Mouse (Mus musculus) liver, embryonic 16.5 days (tissue): Measurements from ENCODE around the gene C1ql4. TPM values are rescaled to one million over a fixed set of nuclear protein-coding genes. Genes with fewer than 3 reads are reported as not detected.
"Not testable (repeated sequence)": the region's sequence is repeated elsewhere in the genome, so short reads cannot be mapped to it uniquely, and the experiment has no call there.

Experiments
- ATAC-seq: fragments of 200-750 bp; cut with Nextera tagmentation; 2 replicates; pipeline ENCODE4 v1.8.0; 2017; ENCODE audit warnings: low read depth, mild to moderate bottlenecking, moderate number of reproducible peaks, moderate library complexity
- H3K27ac ChIP-seq: fragments of 300-500 bp; sonication (generic); 2 replicates; pipeline ENCODE4 v1.5.1; 2014; ENCODE audit warnings: mild to moderate bottlenecking, low read length
- H3K27me3 ChIP-seq: fragments of 300-500 bp; sonication (generic); 2 replicates; pipeline ENCODE4 v1.6.1; 2014; ENCODE audit warnings: low read depth, low read length, mixed read lengths; ENCODE audit not compliant: control insufficient read depth, insufficient read depth
- H3K36me3 ChIP-seq: fragments of 300-500 bp; sonication (generic); 2 replicates; pipeline ENCODE4 v1.6.1; 2014; ENCODE audit warnings: mild to moderate bottlenecking; ENCODE audit not compliant: control insufficient read depth, insufficient read depth
- H3K4me1 ChIP-seq: fragments of 300-500 bp; sonication (generic); 2 replicates; pipeline ENCODE4 v1.6.1; 2014; ENCODE audit warnings: low read depth, low read length, mixed read lengths; ENCODE audit not compliant: control insufficient read depth
- H3K4me2 ChIP-seq: fragments of 300-500 bp; sonication (generic); 2 replicates; pipeline ENCODE4 v1.6.1; 2014; ENCODE audit warnings: low read depth, low read length, mixed read lengths
- H3K4me3 ChIP-seq: fragments of 300-500 bp; sonication (generic); 2 replicates; pipeline ENCODE4 v1.5.1; 2014; ENCODE audit warnings: low read depth, mild to moderate bottlenecking, low read length
- H3K9ac ChIP-seq: fragments of 300-500 bp; sonication (generic); 2 replicates; pipeline ENCODE4 v1.6.1; 2014; ENCODE audit warnings: low read depth, low read length
- H3K9me3 ChIP-seq: fragments of 300-500 bp; sonication (generic); replicated peaks from 2 replicates; pipeline ENCODE4 v1.6.1; 2016; ENCODE audit warnings: low read length; ENCODE audit not compliant: control insufficient read depth
- WGBS: fragments of 180-500 bp; shearing (Covaris S2); extraction: QIAGEN DNeasy Blood & Tissue Kit; methylation state at CpG from one replicate; pipeline ENCODE4 v1.1.7; 2014; ENCODE audit not compliant: insufficient replicate concordance; 5-methylcytosine and 5-hydroxymethylcytosine counted together
- polyA plus RNA-seq: library from polyadenylated mRNA; unstranded; fragments of >200 nt; fragmentation: Nextera tagmentation; extraction: Ambion mirVana; gene quantifications from 2 replicates; pipeline ENCODE4 v1.2.1, GENCODE M21; 2015

The C1ql4 gene
- polyA plus RNA-seq, 1 experiment from 2014 or later: not detected

DNA sequence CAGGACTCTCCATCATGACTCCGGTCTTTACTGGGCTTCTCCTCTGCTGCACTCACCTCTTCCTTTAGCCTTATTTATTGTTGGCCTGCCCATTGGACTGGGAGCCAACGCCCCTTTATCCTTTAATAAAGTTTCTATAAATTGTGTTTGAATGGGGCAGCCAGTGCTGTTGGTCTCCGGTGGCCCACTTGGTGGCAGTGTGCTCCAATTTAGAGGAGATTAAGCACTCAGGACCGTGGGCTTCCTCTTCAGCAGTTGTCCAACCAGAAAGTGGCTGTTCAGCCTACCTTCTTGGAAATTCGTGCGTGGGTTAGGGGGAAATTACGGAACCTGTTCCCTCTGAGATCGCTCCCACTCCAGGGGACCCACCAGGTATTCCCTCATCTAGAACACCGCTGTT is 4.4 kb downstream of the C1ql4 start:
- WGBS: 58% methylated on average over 9 of the region's 9 CpGs
- Histone ChIP-seq H3K27ac (no peak overlapping the region), H3K36me3 (peaks cover 14% of the 10 kb centered on the region), H3K4me3 (no peak overlapping the region), H3K9me3 (no peaks in the 10 kb centered on the region), H3K4me2 (no peak overlapping the region), H3K27me3 (peaks cover 38% of the 10 kb centered on the region), H3K4me1 (peaks cover 9% of the 10 kb centered on the region), H3K9ac (no peak overlapping the region)
- ATAC-seq: no peak

DNA sequence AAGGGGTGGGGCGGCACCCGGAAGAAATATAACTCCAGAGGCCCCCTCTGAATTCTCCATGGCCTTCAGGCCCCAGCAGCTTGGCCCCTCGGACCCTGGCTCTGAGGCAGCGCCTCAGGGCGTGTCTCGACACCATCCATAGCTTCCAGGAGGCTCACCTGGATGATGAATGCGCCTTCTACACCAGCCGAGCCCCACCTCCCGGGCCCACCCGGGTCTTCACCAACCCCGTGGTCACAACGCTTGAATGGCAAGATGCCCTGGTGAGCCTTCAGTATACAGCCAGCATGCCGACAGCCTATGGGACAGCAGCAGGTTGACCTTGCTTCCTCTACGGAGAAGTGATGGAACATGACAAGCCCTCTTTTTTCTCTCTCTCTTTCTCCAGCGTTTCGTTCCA is 4.8 kb downstream of the C1ql4 start:
- no peak for ATAC-seq
- no peak overlapping the region for H3K4me3 ChIP-seq
- no peak overlapping the region for H3K9ac ChIP-seq
- H3K9me3 ChIP-seq: no peaks in the 10 kb centered on the region
- H3K27ac ChIP-seq: no peak overlapping the region
- WGBS: 84% methylated on average over 16 of the region's 16 CpGs
- no peak overlapping the region for H3K4me2 ChIP-seq
- H3K27me3 ChIP-seq: peaks cover 34% of the 10 kb centered on the region
- H3K36me3 ChIP-seq: peaks cover 18% of the 10 kb centered on the region
- peaks cover 5% of the 10 kb centered on the region; the same call in 1 of the 2 replicates for H3K4me1 ChIP-seq

DNA sequence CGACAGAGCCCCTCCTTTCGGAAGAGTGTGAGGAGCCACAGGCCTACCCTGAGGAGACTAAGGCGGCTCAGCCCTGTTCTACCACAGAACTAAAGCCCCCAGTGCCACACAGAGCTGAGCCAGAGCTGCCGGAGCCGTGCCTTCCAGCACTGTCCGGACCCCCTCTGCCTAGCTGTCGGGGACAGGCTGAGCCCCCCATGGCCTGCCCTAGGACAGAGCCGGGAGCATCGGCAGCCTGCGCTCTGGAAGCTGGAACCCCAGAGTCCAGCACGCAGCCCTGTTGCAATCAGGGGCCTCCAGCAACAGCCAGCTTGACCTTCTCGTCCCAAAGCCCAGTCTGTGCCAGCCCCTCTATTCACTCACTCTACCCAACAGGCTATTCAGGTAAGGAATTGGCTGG is 5.3 kb downstream of the C1ql4 start:
- H3K27ac ChIP-seq: no peak overlapping the region
- H3K27me3 ChIP-seq: peaks cover 29% of the 10 kb centered on the region
- no peak overlapping the region for H3K9ac ChIP-seq
- no peak overlapping the region for H3K4me3 ChIP-seq
- 87% methylated on average over 12 of the region's 12 CpGs for WGBS
- H3K9me3 ChIP-seq: no peaks in the 10 kb centered on the region
- no peak for ATAC-seq
- peaks cover 2% of the 10 kb centered on the region; the same call in 1 of the 2 replicates for H3K4me1 ChIP-seq
- no peak overlapping the region for H3K4me2 ChIP-seq
- H3K36me3 ChIP-seq: peaks cover 22% of the 10 kb centered on the region

DNA sequence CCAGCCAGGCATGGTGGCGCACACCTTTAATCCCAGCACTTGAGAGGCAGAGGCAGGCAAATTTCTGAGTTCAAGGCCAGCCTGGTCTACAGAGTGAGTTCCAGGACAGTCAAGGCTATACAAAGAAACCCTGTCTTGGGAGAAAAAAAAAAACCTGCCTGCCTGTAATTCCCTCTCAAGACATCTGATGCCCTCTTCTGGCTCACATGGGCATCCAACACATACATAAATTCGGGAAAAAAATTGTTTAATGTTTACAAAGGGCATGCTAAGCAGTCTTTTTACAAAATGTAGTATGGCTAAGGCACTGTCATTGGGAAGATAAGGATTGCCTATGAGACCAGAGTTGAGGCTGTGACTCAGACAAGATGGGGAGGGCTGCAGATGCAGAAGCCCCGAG is 7.8 kb downstream of the C1ql4 start:
- no peak for ATAC-seq
- Histone ChIP-seq H3K9ac (no peak overlapping the region), H3K27ac (no peak overlapping the region), H3K4me2 (no peak overlapping the region), H3K4me3 (no peak overlapping the region), H3K9me3 (no peaks in the 10 kb centered on the region), H3K27me3 (peaks cover 5% of the 10 kb centered on the region), H3K36me3 (peaks cover 23% of the 10 kb centered on the region), H3K4me1 (peaks cover 11% of the 10 kb centered on the region)
- 75% methylated on average over 3 of the region's 3 CpGs for WGBS

DNA sequence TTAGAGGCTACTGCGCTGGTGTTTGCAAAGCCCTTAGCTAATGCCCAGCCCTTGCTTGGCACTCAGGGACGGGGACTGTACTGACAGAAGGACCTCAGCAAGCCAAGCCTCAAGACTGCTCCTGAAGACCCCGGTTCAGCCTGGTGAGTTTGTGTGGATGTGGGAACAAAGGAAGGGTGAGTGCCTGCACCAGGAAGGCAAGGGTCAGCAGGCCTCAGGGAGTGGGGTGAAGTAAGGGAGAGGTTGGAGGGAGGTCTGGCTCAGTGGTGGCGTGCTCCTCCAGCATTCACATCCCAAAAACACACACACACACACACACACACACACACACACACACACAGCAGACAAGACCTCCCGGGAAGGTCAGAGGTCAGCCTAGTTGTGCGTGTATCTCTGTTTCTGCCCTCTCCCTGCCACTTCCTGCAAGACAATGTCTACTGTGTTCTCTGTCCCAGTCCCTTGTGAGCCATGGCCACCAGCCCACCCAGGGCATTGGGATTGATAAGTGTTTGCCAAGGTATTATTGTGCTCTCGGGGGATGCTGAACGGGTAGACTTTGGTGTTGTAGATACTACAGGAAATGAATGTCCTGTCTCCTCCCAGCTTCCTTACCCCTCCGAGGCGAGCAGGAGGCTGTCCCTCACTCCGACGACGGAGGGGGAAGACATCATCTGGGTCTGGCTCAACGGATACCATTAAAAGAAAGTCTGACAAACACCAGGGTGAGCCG is 9.3 kb downstream of the C1ql4 start:
- H3K4me2 ChIP-seq: no peak overlapping the region
- 76% methylated on average over 15 of the region's 15 CpGs for WGBS
- no peak overlapping the region for H3K27ac ChIP-seq
- H3K9ac ChIP-seq: no peak overlapping the region
- peaks cover 13% of the 10 kb centered on the region for H3K4me1 ChIP-seq
- H3K9me3 ChIP-seq: no peaks in the 10 kb centered on the region
- ATAC-seq: no peak
- H3K4me3 ChIP-seq: no peak overlapping the region
- H3K36me3 ChIP-seq: peaks cover 23% of the 10 kb centered on the region
- H3K27me3 ChIP-seq: no peaks in the 10 kb centered on the region

DNA sequence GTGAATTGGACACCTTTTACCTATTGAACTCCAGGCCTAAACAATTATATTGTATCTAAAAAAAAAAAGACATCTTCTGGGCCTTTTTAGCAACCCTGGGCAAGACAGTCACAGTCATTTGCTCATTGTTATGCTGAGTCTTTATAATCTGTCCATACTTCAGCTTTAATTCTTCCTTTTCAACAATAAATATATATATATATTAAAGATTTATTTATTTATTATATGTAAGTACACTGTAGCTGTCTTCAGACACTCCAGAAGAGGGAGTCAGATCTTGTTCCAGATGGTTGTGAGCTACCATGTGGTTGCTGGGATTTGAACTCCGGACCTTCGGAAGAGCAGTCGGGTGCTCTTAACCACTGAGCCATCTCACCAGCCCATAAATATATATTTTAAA is 11.6 kb downstream of the C1ql4 start:
- peak overlapping the region; percentile 98 for H3K4me2 ChIP-seq
- H3K4me1 ChIP-seq: peaks cover 13% of the 10 kb centered on the region
- H3K9ac ChIP-seq, H3K36me3 ChIP-seq, ATAC-seq, H3K9me3 ChIP-seq, H3K27me3 ChIP-seq, H3K27ac ChIP-seq: not testable (repeated sequence)
- peak overlapping the region; percentile 87 for H3K4me3 ChIP-seq
- 92% methylated on average over 3 of the region's 3 CpGs for WGBS

DNA sequence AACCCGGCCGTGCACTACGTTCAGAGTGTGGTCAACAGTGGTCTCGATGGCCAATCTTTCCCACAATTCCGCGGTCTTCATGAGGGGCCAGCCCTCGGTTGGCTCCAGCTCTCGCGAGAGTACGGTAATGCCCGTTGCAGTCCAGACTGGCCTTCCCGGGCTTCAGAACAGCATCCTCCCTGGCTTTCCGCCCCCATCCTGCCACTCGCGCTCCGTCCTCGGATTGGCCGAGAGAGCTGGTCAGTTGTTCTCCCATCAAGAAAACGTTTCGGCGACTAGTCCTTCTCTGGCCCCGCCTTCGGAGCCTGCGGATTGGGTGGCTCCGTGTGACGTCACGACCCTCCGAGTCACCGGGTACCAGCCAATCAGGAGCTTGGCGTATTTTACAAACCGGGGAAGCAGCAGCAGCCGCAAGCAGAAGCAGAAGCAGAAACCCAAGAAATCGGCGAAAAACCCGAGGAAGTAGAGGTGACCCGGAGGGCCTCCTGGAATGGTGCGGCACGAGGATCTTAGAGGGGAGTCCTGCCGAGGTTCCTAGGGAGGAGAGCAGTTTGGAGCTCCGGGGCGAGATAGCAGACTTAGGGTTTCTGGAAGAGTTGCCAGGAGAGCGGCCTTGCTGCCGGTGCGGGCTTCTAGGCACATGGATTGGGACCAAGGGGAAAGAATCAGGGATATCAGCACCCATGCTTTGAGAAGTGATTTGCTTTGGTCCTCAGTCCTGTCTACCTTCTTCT is 12.8 kb downstream of the C1ql4 start:
- Histone ChIP-seq H3K36me3 (peaks cover 8% of the 10 kb centered on the region; the same call in 1 of the 2 replicates), H3K27ac (peak overlapping the region; percentile 97), H3K4me1 (peaks cover 13% of the 10 kb centered on the region), H3K4me3 (peak overlapping the region; percentile 87), H3K4me2 (peak overlapping the region; percentile 98), H3K9me3 (no peaks in the 10 kb centered on the region), H3K9ac (peak overlapping the region; percentile 89), H3K27me3 (no peaks in the 10 kb centered on the region)
- ATAC-seq: peak; percentile 96
- under 1% methylated on average over 44 of the region's 44 CpGs for WGBS

DNA sequence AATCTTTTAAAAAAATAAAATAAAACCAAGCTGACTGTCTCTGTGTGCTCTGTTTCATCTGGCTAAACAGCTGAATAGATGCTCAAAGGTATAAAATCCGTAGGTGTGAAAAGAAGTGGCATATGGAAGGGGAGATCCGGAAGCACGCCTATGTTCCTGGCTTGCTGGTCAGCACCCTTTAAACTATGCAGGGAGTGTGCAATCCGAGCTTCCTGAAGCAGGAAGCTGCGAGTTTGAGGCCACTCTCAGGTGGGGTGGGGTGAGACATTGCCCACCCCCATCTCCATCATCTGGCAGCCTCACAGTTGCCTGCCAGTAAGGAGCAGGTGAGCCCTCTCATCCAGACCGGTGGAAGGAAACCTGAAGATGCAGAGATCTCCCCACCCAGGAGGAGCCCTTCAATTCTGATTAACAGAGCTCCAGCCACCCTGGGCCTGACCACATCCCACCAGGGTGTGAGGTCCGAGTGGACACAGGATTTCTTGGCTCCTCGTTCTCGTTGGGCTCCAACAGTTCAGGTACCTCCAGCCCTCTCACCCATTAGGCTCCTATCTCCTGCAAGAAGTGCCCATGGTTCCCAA is 13.5 kb downstream of the C1ql4 start, which contains the start of gene Troap:
Gene Troap (plus strand): TSS at position 557 of the 581 bp plus-strand sequence.
- peaks cover 8% of the 10 kb centered on the region; the same call in 1 of the 2 replicates for H3K36me3 ChIP-seq
- no peaks in the 10 kb centered on the region for H3K9me3 ChIP-seq
- peak within 1 kb of the TSS; percentile 89 for H3K9ac ChIP-seq
- peaks cover 13% of the 10 kb centered on the region for H3K4me1 ChIP-seq
- peak within 1 kb of the TSS; percentile 97 for H3K27ac ChIP-seq
- no peak; the same call in 1 of the 2 replicates for ATAC-seq
- 17% methylated on average over 9 of the region's 9 CpGs for WGBS
- H3K4me2 ChIP-seq: peak within 1 kb of the TSS; percentile 98
- peak within 1 kb of the TSS; percentile 87 for H3K4me3 ChIP-seq
- peaks cover 3% of the 10 kb centered on the region; the same call in 1 of the 2 replicates for H3K27me3 ChIP-seq
